Mouse (Mus musculus): ENCODE data around the gene Igfn1. TPM values are rescaled to one million over a fixed set of nuclear protein-coding genes. Genes with fewer than 3 reads are reported as not detected.
A peak's percentile ranks its signal among the peaks of the same experiment; 100 is the strongest.

Igfn1 gene
- polyA plus RNA-seq, 1 experiment: 7.1 TPM

- peak in 2 of 3 experiments; percentile 72 to 92 for TF ChIP-seq MYOD1 (IDR thresholded peaks at IDR 0.05; ENCODE audit: control insufficient read depth in 1 of 3, insufficient read length in 2 of 3, low read depth in 2 of 3)
- TF ChIP-seq POLR2A (IDR thresholded peaks at IDR 0.05; ENCODE audit: insufficient read length, low read depth): no peak
- TF ChIP-seq POLR2AphosphoS2 (IDR thresholded peaks at IDR 0.05; ENCODE audit: insufficient read length, low read depth): no peak
- no peak for TF ChIP-seq USF1 (IDR thresholded peaks at IDR 0.05; ENCODE audit: low read depth)
- TF ChIP-seq TCF3 (IDR thresholded peaks at IDR 0.05; ENCODE audit: insufficient read length, low read depth): peak; percentile 52
- no peak for TF ChIP-seq SRF (IDR thresholded peaks at IDR 0.05; ENCODE audit: control insufficient read depth, insufficient read length, low read depth)
- no peak for TF ChIP-seq E2F4 (IDR thresholded peaks at IDR 0.05; ENCODE audit: insufficient read depth)
- no peak for TF ChIP-seq MAX (IDR thresholded peaks at IDR 0.05; ENCODE audit: low read depth)
- TF ChIP-seq MYOG (IDR thresholded peaks at IDR 0.05; ENCODE audit: control insufficient read depth in 1 of 3, insufficient read depth in 1 of 3, insufficient read length in 2 of 3, low read depth in 2 of 3): peak in 2 of 3 experiments; percentile 90 to 93
- peak; percentile 87 for TF ChIP-seq CEBPB (IDR thresholded peaks at IDR 0.05; ENCODE audit: insufficient read depth, poor library complexity, severe bottlenecking)
- peak; percentile 56 for TF ChIP-seq TCF12 (IDR thresholded peaks at IDR 0.05; ENCODE audit: insufficient read depth, poor library complexity, severe bottlenecking)
- TF ChIP-seq REST (IDR thresholded peaks at IDR 0.05; ENCODE audit: insufficient read depth, insufficient read length): no peak
These were observed 44.3 kb upstream of the Igfn1 start, which contains the start of gene Ascl5 for GRCm38 (mm10) chr1:136050312-136051012. Ascl5 (plus strand) TSS chr1:136050804.

DNA sequence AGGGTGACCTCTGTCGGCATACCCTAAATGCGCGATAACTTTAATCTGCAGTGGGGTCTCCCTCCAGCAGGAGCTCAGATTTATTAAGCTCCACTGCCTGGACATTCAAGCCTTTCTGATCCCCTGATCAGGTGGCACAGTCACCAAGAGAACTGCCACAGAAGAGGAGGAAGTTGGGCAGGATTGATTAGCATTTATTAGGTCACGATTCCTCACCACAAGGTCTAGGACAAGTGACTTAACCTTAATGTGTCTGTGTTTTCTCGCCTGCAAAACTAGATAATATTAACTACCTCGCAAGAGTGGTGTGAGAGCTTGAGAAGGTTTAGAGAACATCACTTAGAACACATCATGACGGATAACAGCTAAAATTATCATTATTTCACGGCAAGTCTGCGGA is 41.8 kb upstream of the Igfn1 start:
- no peak overlapping the region for H3ac ChIP-seq (ENCODE audit: control insufficient read depth, insufficient read length)
- no peak overlapping the region for H3K4me3 ChIP-seq
- peaks cover 5% of the 10 kb centered on the region for H3K27me3 ChIP-seq (ENCODE audit: control insufficient read depth, insufficient read depth, insufficient read length)
- no peak overlapping the region for H3K4me2 ChIP-seq (ENCODE audit: low read depth)
- TF ChIP-seq MYOG (IDR thresholded peaks at IDR 0.05; ENCODE audit: control insufficient read depth in 1 of 3, insufficient read depth in 1 of 3, insufficient read length in 2 of 3, low read depth in 2 of 3): no peak
- no peak for TF ChIP-seq SRF (IDR thresholded peaks at IDR 0.05; ENCODE audit: control insufficient read depth, insufficient read length, low read depth)
- no peak for TF ChIP-seq CEBPB (IDR thresholded peaks at IDR 0.05; ENCODE audit: insufficient read depth, poor library complexity, severe bottlenecking)
- TF ChIP-seq USF1 (IDR thresholded peaks at IDR 0.05; ENCODE audit: low read depth): no peak
- TF ChIP-seq POLR2AphosphoS2 (IDR thresholded peaks at IDR 0.05; ENCODE audit: insufficient read length, low read depth): no peak
- TF ChIP-seq REST (IDR thresholded peaks at IDR 0.05; ENCODE audit: insufficient read depth, insufficient read length): no peak
- TF ChIP-seq TCF12 (IDR thresholded peaks at IDR 0.05; ENCODE audit: insufficient read depth, poor library complexity, severe bottlenecking): no peak
- no peak for TF ChIP-seq MYOD1 (IDR thresholded peaks at IDR 0.05; ENCODE audit: control insufficient read depth in 1 of 3, insufficient read length in 2 of 3, low read depth in 2 of 3)
- TF ChIP-seq E2F4 (IDR thresholded peaks at IDR 0.05; ENCODE audit: insufficient read depth): no peak
- no peak for TF ChIP-seq POLR2A (IDR thresholded peaks at IDR 0.05; ENCODE audit: insufficient read length, low read depth)
- TF ChIP-seq MAX (IDR thresholded peaks at IDR 0.05; ENCODE audit: low read depth): no peak
- no peak for TF ChIP-seq TCF3 (IDR thresholded peaks at IDR 0.05; ENCODE audit: insufficient read length, low read depth)
- H3K79me2 ChIP-seq (ENCODE audit: control insufficient read depth, insufficient read depth): no peaks in the 10 kb centered on the region
- no peaks in the 10 kb centered on the region for H3K36me3 ChIP-seq (ENCODE audit: control insufficient read depth, insufficient read depth)

More at GRCm38 (mm10) chr1:136050312-136051012, 44.3 kb upstream of the Igfn1 start, which contains the start of gene Ascl5:
- Histone ChIP-seq H3K4me2 (ENCODE audit: low read depth) (peak within 1 kb of the TSS; percentile 48), H3K36me3 (ENCODE audit: control insufficient read depth, insufficient read depth) (no peaks in the 10 kb centered on the region), H3K27me3 (ENCODE audit: control insufficient read depth, insufficient read depth, insufficient read length) (no peaks in the 10 kb centered on the region), H3ac (ENCODE audit: control insufficient read depth, insufficient read length) (no peak within 1 kb of the TSS), H3K4me3 (no peak within 1 kb of the TSS), H3K79me2 (ENCODE audit: control insufficient read depth, insufficient read depth) (no peaks in the 10 kb centered on the region)

DNA sequence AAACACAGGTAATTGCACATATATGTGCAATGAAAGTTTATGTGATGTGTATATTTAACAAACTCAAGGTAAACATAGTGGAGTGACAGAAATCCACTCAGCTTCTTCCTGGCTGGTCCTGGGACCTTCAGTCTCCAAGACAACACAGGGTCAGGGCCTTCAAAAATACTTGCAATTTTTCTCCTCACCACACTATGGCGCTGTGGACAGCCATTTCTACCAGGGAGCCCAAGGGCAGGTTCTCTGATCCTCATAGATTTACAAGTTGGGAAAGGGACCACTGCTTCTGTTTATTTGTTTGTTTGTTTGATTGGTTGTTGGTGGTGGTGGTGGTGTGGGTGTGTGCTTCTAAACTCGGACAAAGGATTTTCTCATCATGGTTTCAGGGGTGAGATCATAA is 41.3 kb upstream of the Igfn1 start:
- TF ChIP-seq TCF3 (IDR thresholded peaks at IDR 0.05; ENCODE audit: insufficient read length, low read depth) (no peak), POLR2A (IDR thresholded peaks at IDR 0.05; ENCODE audit: insufficient read length, low read depth) (no peak), USF1 (IDR thresholded peaks at IDR 0.05; ENCODE audit: low read depth) (no peak), MAX (IDR thresholded peaks at IDR 0.05; ENCODE audit: low read depth) (no peak)
- H3K36me3 ChIP-seq (ENCODE audit: control insufficient read depth, insufficient read depth): no peaks in the 10 kb centered on the region
- H3K27me3 ChIP-seq (ENCODE audit: control insufficient read depth, insufficient read depth, insufficient read length): peaks cover 5% of the 10 kb centered on the region
- H3K4me2 ChIP-seq (ENCODE audit: low read depth): no peak overlapping the region
- no peak overlapping the region for H3K4me3 ChIP-seq
- no peaks in the 10 kb centered on the region for H3K79me2 ChIP-seq (ENCODE audit: control insufficient read depth, insufficient read depth)
- no peak overlapping the region for H3ac ChIP-seq (ENCODE audit: control insufficient read depth, insufficient read length)

DNA sequence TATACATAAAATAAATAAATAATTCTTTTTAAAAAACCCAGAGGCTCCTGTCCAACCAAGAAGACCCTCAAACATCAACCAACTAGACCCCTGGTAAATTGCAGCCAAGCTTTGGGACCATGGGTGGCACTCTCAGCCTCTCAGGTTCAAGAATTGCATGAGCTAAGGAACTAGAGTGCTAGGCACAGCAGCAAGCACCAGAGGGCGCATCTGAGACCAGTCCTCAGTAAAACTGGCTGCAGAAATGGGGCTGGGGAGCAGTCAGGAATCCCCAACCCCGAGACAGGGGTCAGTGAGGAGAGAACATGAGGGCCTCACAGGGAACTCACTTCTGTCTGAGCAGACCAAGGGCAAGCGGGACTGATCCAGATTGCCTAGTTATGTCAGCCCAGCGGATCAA is 39.6 kb upstream of the Igfn1 start:
- peaks cover 5% of the 10 kb centered on the region for H3K27me3 ChIP-seq (ENCODE audit: control insufficient read depth, insufficient read depth, insufficient read length)
- no peaks in the 10 kb centered on the region for H3K36me3 ChIP-seq (ENCODE audit: control insufficient read depth, insufficient read depth)
- no peaks in the 10 kb centered on the region for H3K79me2 ChIP-seq (ENCODE audit: control insufficient read depth, insufficient read depth)
- no peak overlapping the region for H3ac ChIP-seq (ENCODE audit: control insufficient read depth, insufficient read length)
- H3K4me3 ChIP-seq: no peak overlapping the region
- TF ChIP-seq MYOG (IDR thresholded peaks at IDR 0.05; ENCODE audit: control insufficient read depth in 1 of 3, insufficient read depth in 1 of 3, insufficient read length in 2 of 3, low read depth in 2 of 3) (no peak), TCF3 (IDR thresholded peaks at IDR 0.05; ENCODE audit: insufficient read length, low read depth) (no peak), POLR2A (IDR thresholded peaks at IDR 0.05; ENCODE audit: insufficient read length, low read depth) (no peak), REST (IDR thresholded peaks at IDR 0.05; ENCODE audit: insufficient read depth, insufficient read length) (no peak), TCF12 (IDR thresholded peaks at IDR 0.05; ENCODE audit: insufficient read depth, poor library complexity, severe bottlenecking) (no peak), USF1 (IDR thresholded peaks at IDR 0.05; ENCODE audit: low read depth) (no peak), CEBPB (IDR thresholded peaks at IDR 0.05; ENCODE audit: insufficient read depth, poor library complexity, severe bottlenecking) (no peak), E2F4 (IDR thresholded peaks at IDR 0.05; ENCODE audit: insufficient read depth) (no peak), MAX (IDR thresholded peaks at IDR 0.05; ENCODE audit: low read depth) (no peak), SRF (IDR thresholded peaks at IDR 0.05; ENCODE audit: control insufficient read depth, insufficient read length, low read depth) (no peak), MYOD1 (IDR thresholded peaks at IDR 0.05; ENCODE audit: control insufficient read depth in 1 of 3, insufficient read length in 2 of 3, low read depth in 2 of 3) (no peak), POLR2AphosphoS2 (IDR thresholded peaks at IDR 0.05; ENCODE audit: insufficient read length, low read depth) (no peak)
- H3K4me2 ChIP-seq (ENCODE audit: low read depth): no peak overlapping the region
